Mouse (Mus musculus) spleen, adult 2 months (tissue): ENCODE results near the gene Mlxipl.

Source experiments
- CTCF ChIP-seq: fragments of 200-500 bp; IDR thresholded peaks from 2 replicates; pipeline ENCODE4 v1.5.1; 2011; ENCODE audit warnings: mild to moderate bottlenecking, inconsistent platforms; ENCODE audit not compliant: insufficient read depth, insufficient read length, insufficient replicate concordance; ENCODE audit errors: extremely low read depth
- POLR2A ChIP-seq: fragments of 200-500 bp; IDR thresholded peaks from 2 replicates; pipeline ENCODE4 v1.6.1; 2011; ENCODE audit warnings: low read depth, low read length, inconsistent platforms

GRCm38 (mm10) chr5:135181776-135182175 is 92.1 kb downstream of the Mlxipl start:
- no peak for TF ChIP-seq CTCF
- no peak for TF ChIP-seq POLR2A
